Mouse (Mus musculus) gastrocnemius, adult 18-20 months (tissue): Measurements from ENCODE around the gene Cox14. TPM values are rescaled to one million over a fixed set of nuclear protein-coding genes. Genes with fewer than 3 reads are reported as not detected.

Experiments
- total RNA-seq, 2 experiments: library from RNA; stranded (reverse); gene quantifications; 2 replicates each; pipeline ENCODE4 v1.2.3; 2021

Gene Cox14
- total RNA-seq, 2 experiments from 2014 or later, result 139 to 156 TPM

Other genes starting within 250 kb of the Cox14 start
- gene Faim2, start 197.5 kb upstream of the Cox14 start, total RNA-seq, result under 1 TPM in 1 of 2 experiments, not detected in 1; 0.12 TPM
- not detected for gene Aqp2, start 146.6 kb upstream of the Cox14 start, total RNA-seq
- under 1 TPM in 1 of 2 experiments, not detected in 1; 0.30 TPM for gene Aqp5, start 134.8 kb upstream of the Cox14 start, total RNA-seq
- gene Aqp6, start 124.2 kb upstream of the Cox14 start, total RNA-seq, result not detected
- gene Racgap1, start 74.0 kb upstream of the Cox14 start, total RNA-seq, result under 1 TPM; 0.57 to 0.69 TPM
- under 1 TPM in 1 of 2 experiments, not detected in 1; 0.11 TPM for gene Asic1, start 55.2 kb upstream of the Cox14 start, total RNA-seq
- gene Smarcd1, start 23.5 kb upstream of the Cox14 start, total RNA-seq, result 1 to 10 TPM; 5.8 to 7.4 TPM
- not detected for gene Gm17349, start 20.1 kb upstream of the Cox14 start, total RNA-seq
- 100 to 1,000 TPM; 366 to 449 TPM for gene Gpd1, start 8.1 kb upstream of the Cox14 start, total RNA-seq
- gene Cers5, start 47.3 kb downstream of the Cox14 start, total RNA-seq, result 1 to 10 TPM; 2.9 to 6.2 TPM
- 10 to 100 TPM in 1 of 2 experiments, 1 to 10 TPM in 1; 5.6 to 11.2 TPM for gene Lima1, start 149.8 kb downstream of the Cox14 start, total RNA-seq
- gene Fam186a, start 241.4 kb downstream of the Cox14 start, total RNA-seq, result under 1 TPM; 0.12 to 0.16 TPM
- 10 to 100 TPM; 39.4 to 47.4 TPM for gene Larp4, start 244.4 kb downstream of the Cox14 start, total RNA-seq